In genomic region chr9:116803292-116803731, GRCm38 (mm10) we compare ENCODE assay signal across 21 mouse cellular contexts.
A peak's percentile ranks its signal among the peaks of the same experiment; 100 is the strongest.
DNase-seq lines count a peak whose midpoint lies in the region; ATAC-seq and TF ChIP-seq lines count a peak whose summit lies in the region.
"Had no signal": no experiment of that assay in that cellular context is flagged by ENCODE, and none has a peak within 500 bp of the region (broad histone marks: within the 10 kb centered on the region; RNA-seq: fewer than 3 reads in every experiment).

No protein-coding gene starts in this region.

- no peak overlapping the region for H3K4me2 ChIP-seq in hindbrain, postnatal 0 days (ENCODE audit: low read depth, low read length)
- no peak overlapping the region for H3K4me2 ChIP-seq in hindbrain, embryonic 13.5 days
- H3K4me2 ChIP-seq: embryonic facial prominence, embryonic 13.5 days; heart, embryonic 11.5 days; intestine, embryonic 15.5 days; kidney, embryonic 15.5 days; liver, embryonic 12.5 days; midbrain, embryonic 13.5 days; stomach, embryonic 15.5 days had no signal

- no peaks in the 10 kb centered on the region for H3K27me3 ChIP-seq in hindbrain, postnatal 0 days (ENCODE audit: insufficient read depth, low read length)
- H3K27me3 ChIP-seq in hindbrain, embryonic 13.5 days = 0 out of 2 replicates have a peak, but pooled peaks cover 3% of the 10 kb centered on the region
- H3K27me3 ChIP-seq: embryonic facial prominence, embryonic 13.5 days; intestine, embryonic 15.5 days; kidney, embryonic 15.5 days; liver, embryonic 12.5 days; Patski; stomach, embryonic 15.5 days had no signal

- no peak for TF ChIP-seq CTCF in hindbrain, postnatal 0 days (IDR thresholded peaks at IDR 0.05; ENCODE audit: low read depth)

- DNase-seq in cerebellum, postnatal 14 days = peak; percentile 13 to 20
- DNase-seq in cerebellum, postnatal 25 days = no peak
- DNase-seq in hindbrain, postnatal 0 days (ENCODE audit: low spot score) = peak; percentile 44
- peak; percentile 28 for DNase-seq in lung, postnatal 36 days
- no peak for DNase-seq in lung, postnatal 25 days (ENCODE audit: low spot score)
- peak; percentile 48 for DNase-seq in right cerebral cortex, postnatal 4 days
- DNase-seq in thymus, postnatal 25 days = no peak
- DNase-seq: gastrocnemius, postnatal 10 days; spleen, adult 18-20 months; thymus, postnatal 14 days had no signal

- H3K36me3 ChIP-seq in hindbrain, postnatal 0 days (ENCODE audit: insufficient read depth, low read length) = no peaks in the 10 kb centered on the region
- no peaks in the 10 kb centered on the region for H3K36me3 ChIP-seq in hindbrain, embryonic 13.5 days
- H3K36me3 ChIP-seq: embryonic facial prominence, embryonic 13.5 days; intestine, embryonic 15.5 days; liver, embryonic 12.5 days; midbrain, embryonic 13.5 days; stomach, embryonic 15.5 days had no signal

- 49% methylated on average over 3 of the region's 3 CpGs for WGBS in hindbrain, postnatal 0 days
- 65% methylated on average over 3 of the region's 3 CpGs for WGBS in hindbrain, embryonic 13.5 days

- no peaks in the 10 kb centered on the region for H3K9me3 ChIP-seq in hindbrain, postnatal 0 days (ENCODE audit: low read length)
- no peaks in the 10 kb centered on the region for H3K9me3 ChIP-seq in hindbrain, embryonic 13.5 days
- H3K9me3 ChIP-seq: embryonic facial prominence, embryonic 13.5 days; intestine, embryonic 15.5 days; kidney, embryonic 15.5 days; liver, embryonic 12.5 days; midbrain, embryonic 13.5 days; stomach, embryonic 15.5 days had no signal

- no peak overlapping the region for H3K27ac ChIP-seq in hindbrain, postnatal 0 days
- no peak overlapping the region for H3K27ac ChIP-seq in hindbrain, embryonic 13.5 days
- H3K27ac ChIP-seq: embryonic facial prominence, embryonic 13.5 days; intestine, embryonic 15.5 days; kidney, embryonic 15.5 days; left cerebral cortex, adult 2 months; liver, embryonic 12.5 days; macrophage; midbrain, embryonic 13.5 days; stomach, embryonic 15.5 days had no signal

- H3K9ac ChIP-seq in hindbrain, postnatal 0 days (replicated peaks; ENCODE audit: low read length) = no peak overlapping the region
- no peak overlapping the region for H3K9ac ChIP-seq in hindbrain, embryonic 13.5 days
- H3K9ac ChIP-seq: embryonic facial prominence, embryonic 13.5 days; intestine, embryonic 15.5 days; kidney, embryonic 15.5 days; liver, embryonic 12.5 days; midbrain, embryonic 13.5 days; stomach, embryonic 15.5 days had no signal

- no peak for ATAC-seq in hindbrain, postnatal 0 days
- ATAC-seq in hindbrain, embryonic 13.5 days (ENCODE audit: low FRiP score) = no peak
- ATAC-seq: intestine, embryonic 15.5 days; liver, embryonic 12.5 days; midbrain, embryonic 13.5 days; Patski had no signal

- H3K4me1 ChIP-seq in hindbrain, postnatal 0 days (ENCODE audit: insufficient read depth, low read length) = no peaks in the 10 kb centered on the region; the same call in 1 of the 2 replicates
- H3K4me1 ChIP-seq in hindbrain, embryonic 13.5 days (replicated peaks) = peaks cover 16% of the 10 kb centered on the region
- H3K4me1 ChIP-seq: liver, embryonic 12.5 days had no signal

- H3K4me3 ChIP-seq in hindbrain, postnatal 0 days (ENCODE audit: low read length) = no peak overlapping the region
- no peak overlapping the region for H3K4me3 ChIP-seq in hindbrain, embryonic 13.5 days
- H3K4me3 ChIP-seq: embryonic facial prominence, embryonic 13.5 days; intestine, embryonic 15.5 days; kidney, embryonic 15.5 days; left cerebral cortex, adult 2 months; liver, embryonic 12.5 days; midbrain, embryonic 13.5 days; stomach, embryonic 15.5 days had no signal

Comparison
In these comparisons a context has a peak if more than half of its experiments do, and no peak if none do; other contexts are left out.
1. DNase-seq: peak in cerebellum, postnatal 14 days (2 of 2), hindbrain, postnatal 0 days (single experiment), lung, postnatal 36 days (single experiment) and right cerebral cortex, postnatal 4 days (single experiment); none in cerebellum, postnatal 25 days (0 of 2), lung, postnatal 25 days (single experiment) and thymus, postnatal 25 days (single experiment).